Mouse (Mus musculus) liver (tissue): ENCODE measurements at regions not wholly inside any gene's neighbourhood (a gene's known extent, or its start where the extent isn't known, plus 50 kb on each side); places are given as distances from the start of the nearest gene placed in this dataset.

Experiments
- DNase-seq: peaks from one replicate; pipeline ENCODE4 v3.0.0-alpha.2; 2020; ENCODE audit warnings: mixed read lengths

GRCm38 (mm10) chr13:60237091-60237490 is 59.9 kb upstream of the Gas1 start:
- no peak for DNase-seq

- DNase-seq: no peak
Measured at GRCm38 (mm10) chr13:60242447-60243109, 65.4 kb upstream of the Gas1 start.

GRCm38 (mm10) chr13:60243110-60243481 is 65.9 kb upstream of the Gas1 start:
- no peak for DNase-seq

- DNase-seq: no peak
Measured at GRCm38 (mm10) chr13:60255162-60255561, 78.0 kb upstream of the Gas1 start.

GRCm38 (mm10) chr13:60255715-60256114 is 78.5 kb upstream of the Gas1 start:
- no peak for DNase-seq

- no peak for DNase-seq
Measured at GRCm38 (mm10) chr13:60256997-60257396, 79.8 kb upstream of the Gas1 start.

- DNase-seq: no peak
Measured at GRCm38 (mm10) chr13:60257878-60258277, 80.7 kb upstream of the Gas1 start.

- no peak for DNase-seq
Measured at GRCm38 (mm10) chr13:60262449-60263028, 85.4 kb upstream of the Gas1 start.

- peak; percentile 10 for DNase-seq
Measured at GRCm38 (mm10) chr13:60264504-60264903, 87.3 kb upstream of the Gas1 start.

- DNase-seq: peak; percentile 16
Measured at GRCm38 (mm10) chr13:60267557-60267956, 90.4 kb upstream of the Gas1 start.

GRCm38 (mm10) chr13:60268256-60268655 is 91.1 kb upstream of the Gas1 start:
- DNase-seq: no peak

GRCm38 (mm10) chr13:60269406-60269841 is 92.3 kb upstream of the Gas1 start:
- DNase-seq: no peak

- DNase-seq: no peak
Measured at GRCm38 (mm10) chr13:60270526-60270925, 93.4 kb upstream of the Gas1 start.

GRCm38 (mm10) chr13:60273331-60273730 is 96.2 kb upstream of the Gas1 start:
- DNase-seq: no peak

GRCm38 (mm10) chr13:60282543-60283251 is 105.5 kb upstream of the Gas1 start:
- no peak for DNase-seq

GRCm38 (mm10) chr13:60286525-60287224 is 109.5 kb upstream of the Gas1 start:
- no peak for DNase-seq

- no peak for DNase-seq
Measured at GRCm38 (mm10) chr13:60289650-60290049, 112.5 kb upstream of the Gas1 start.

GRCm38 (mm10) chr13:60290820-60291219 is 113.7 kb upstream of the Gas1 start:
- DNase-seq: no peak

- DNase-seq: no peak
Measured at GRCm38 (mm10) chr13:60291344-60291743, 114.2 kb upstream of the Gas1 start.

- peak; percentile 13 for DNase-seq
Measured at GRCm38 (mm10) chr13:60296201-60296895, 119.2 kb upstream of the Gas1 start.

GRCm38 (mm10) chr13:60296896-60297275 is 119.7 kb upstream of the Gas1 start:
- no peak for DNase-seq

GRCm38 (mm10) chr13:60298575-60298974 is 121.4 kb upstream of the Gas1 start:
- DNase-seq: no peak

GRCm38 (mm10) chr13:60299076-60299475 is 121.9 kb upstream of the Gas1 start:
- DNase-seq: no peak
